Mouse (Mus musculus) heart, embryonic 14.5 days (tissue): ENCODE data around the gene Fcmr. TPM values are rescaled to one million over a fixed set of nuclear protein-coding genes. Genes with fewer than 3 reads are reported as not detected.

ENCODE experiments used
- ATAC-seq: fragments of 200-750 bp; cut with Nextera tagmentation; 2 replicates; pipeline ENCODE4 v1.8.0; 2017; ENCODE audit warnings: low read depth, moderate TSS enrichment; ENCODE audit not compliant: insufficient number of reproducible peaks, insufficient read depth, low FRiP score
- H3K27ac ChIP-seq, 2 experiments: fragments of 200-500 bp in 1 of 2; fragments of 300-500 bp in 1 of 2; sonication (generic) in 1 of 2; replicated peaks in 1 of 2; 2 replicates each; pipeline ENCODE4 v1.5.1; 2012 to 2014; ENCODE audit warnings: low read depth in 2 of 2, low read length in 2 of 2, control low read depth in 1 of 2, mild to moderate bottlenecking in 1 of 2, mixed read lengths in 1 of 2; ENCODE audit not compliant: control insufficient read depth in 1 of 2, insufficient read depth in 1 of 2
- H3K27me3 ChIP-seq: fragments of 300-500 bp; sonication (generic); 2 replicates; pipeline ENCODE4 v1.6.1; 2014; ENCODE audit warnings: mild to moderate bottlenecking, low read length, control low read depth; ENCODE audit not compliant: control insufficient read depth, insufficient read depth
- H3K36me3 ChIP-seq: fragments of 300-500 bp; sonication (generic); 2 replicates; pipeline ENCODE4 v1.6.1; 2014; ENCODE audit warnings: mild to moderate bottlenecking, control low read depth, low read length, mixed read lengths; ENCODE audit not compliant: control insufficient read depth, insufficient read depth
- H3K4me1 ChIP-seq, 2 experiments: fragments of 200-500 bp in 1 of 2; fragments of 300-500 bp in 1 of 2; sonication (generic) in 1 of 2; 2 replicates each; pipeline ENCODE4 v1.6.1; 2012 to 2014; ENCODE audit warnings: low read length in 2 of 2, control low read depth in 1 of 2, mixed read lengths in 1 of 2; ENCODE audit not compliant: control insufficient read depth in 2 of 2, insufficient read depth in 2 of 2
- H3K4me2 ChIP-seq: fragments of 300-500 bp; sonication (generic); 2 replicates; pipeline ENCODE4 v1.6.1; 2014; ENCODE audit warnings: mild to moderate bottlenecking, low read length
- H3K4me3 ChIP-seq, 2 experiments: fragments of 200-500 bp in 1 of 2; fragments of 300-500 bp in 1 of 2; sonication (generic) in 1 of 2; 2 replicates each; pipeline ENCODE4 v1.5.1; 2012 to 2014; ENCODE audit warnings: low read length in 2 of 2, mild to moderate bottlenecking in 2 of 2, control low read depth in 1 of 2, low read depth in 1 of 2, moderate library complexity in 1 of 2; ENCODE audit not compliant: control insufficient read depth in 1 of 2, insufficient read depth in 1 of 2
- H3K9ac ChIP-seq: fragments of 300-500 bp; sonication (generic); 2 replicates; pipeline ENCODE4 v1.6.1; 2014; ENCODE audit warnings: mild to moderate bottlenecking, low read length
- H3K9me3 ChIP-seq: fragments of 300-500 bp; sonication (generic); 2 replicates; pipeline ENCODE4 v1.6.1; 2016; ENCODE audit warnings: low read length, control low read depth; ENCODE audit not compliant: control insufficient read depth
- polyA plus RNA-seq: library from polyadenylated mRNA; unstranded; fragments of >200 nt; fragmentation: Nextera tagmentation; extraction: Ambion mirVana; gene quantifications from 2 replicates; pipeline ENCODE4 v1.2.1, GENCODE M21; 2014

Fcmr gene
- polyA plus RNA-seq, 1 experiment from 2014 or later = 4.4 TPM

- Histone ChIP-seq H3K4me2 (no peak overlapping the region), H3K27me3 (no peaks in the 10 kb centered on the region), H3K9me3 (no peaks in the 10 kb centered on the region), H3K27ac (no peak overlapping the region), H3K4me3 (no peak overlapping the region), H3K36me3 (no peaks in the 10 kb centered on the region), H3K4me1 (no peaks in the 10 kb centered on the region), H3K9ac (no peak overlapping the region)
- no peak for ATAC-seq
Measured at GRCm38 (mm10) chr1:130926484-130926883, 61.0 kb downstream of the Fcmr start.

Other genes starting within 250 kb of the Fcmr start
- gene Zp3r, start 236.0 kb upstream of the Fcmr start, polyA plus RNA-seq = not detected in 2 replicates
- gene C4bp, start 204.0 kb upstream of the Fcmr start, polyA plus RNA-seq = not detected in 2 replicates
- gene Gm29427, start 149.9 kb upstream of the Fcmr start, polyA plus RNA-seq = not detected in 2 replicates
- 7.1 and 8.5 TPM in 2 replicates for gene Yod1, start 148.3 kb upstream of the Fcmr start, polyA plus RNA-seq
- 6.1 and 6.2 TPM in 2 replicates for gene Pfkfb2, start 136.4 kb upstream of the Fcmr start, polyA plus RNA-seq
- gene AA986860, start 133.7 kb upstream of the Fcmr start, polyA plus RNA-seq = 0.81 and 1.2 TPM in 2 replicates
- 0.26 TPM in 1 of 2 replicates, not detected in the other for gene Fcamr, start 64.8 kb upstream of the Fcmr start, polyA plus RNA-seq
- 0.05 TPM in 1 of 2 replicates, not detected in the other for gene Pigr, start 39.0 kb upstream of the Fcmr start, polyA plus RNA-seq
- gene Il24, start 21.8 kb downstream of the Fcmr start, polyA plus RNA-seq = not detected in 2 replicates
- gene Il20, start 45.8 kb downstream of the Fcmr start, polyA plus RNA-seq = not detected in 2 replicates
- not detected in 2 replicates for gene Il19, start 74.4 kb downstream of the Fcmr start, polyA plus RNA-seq
- not detected in 2 replicates for gene Il10, start 154.2 kb downstream of the Fcmr start, polyA plus RNA-seq
- gene Mapkapk2, start 232.2 kb downstream of the Fcmr start, polyA plus RNA-seq = 59.9 and 96.1 TPM in 2 replicates